Mouse (Mus musculus): ENCODE data around the gene Tgif2.
"Not testable (repeated sequence)": the region's sequence is repeated elsewhere in the genome, so short reads cannot be mapped to it uniquely, and the experiment has no call there.

The Tgif2 gene

DNA sequence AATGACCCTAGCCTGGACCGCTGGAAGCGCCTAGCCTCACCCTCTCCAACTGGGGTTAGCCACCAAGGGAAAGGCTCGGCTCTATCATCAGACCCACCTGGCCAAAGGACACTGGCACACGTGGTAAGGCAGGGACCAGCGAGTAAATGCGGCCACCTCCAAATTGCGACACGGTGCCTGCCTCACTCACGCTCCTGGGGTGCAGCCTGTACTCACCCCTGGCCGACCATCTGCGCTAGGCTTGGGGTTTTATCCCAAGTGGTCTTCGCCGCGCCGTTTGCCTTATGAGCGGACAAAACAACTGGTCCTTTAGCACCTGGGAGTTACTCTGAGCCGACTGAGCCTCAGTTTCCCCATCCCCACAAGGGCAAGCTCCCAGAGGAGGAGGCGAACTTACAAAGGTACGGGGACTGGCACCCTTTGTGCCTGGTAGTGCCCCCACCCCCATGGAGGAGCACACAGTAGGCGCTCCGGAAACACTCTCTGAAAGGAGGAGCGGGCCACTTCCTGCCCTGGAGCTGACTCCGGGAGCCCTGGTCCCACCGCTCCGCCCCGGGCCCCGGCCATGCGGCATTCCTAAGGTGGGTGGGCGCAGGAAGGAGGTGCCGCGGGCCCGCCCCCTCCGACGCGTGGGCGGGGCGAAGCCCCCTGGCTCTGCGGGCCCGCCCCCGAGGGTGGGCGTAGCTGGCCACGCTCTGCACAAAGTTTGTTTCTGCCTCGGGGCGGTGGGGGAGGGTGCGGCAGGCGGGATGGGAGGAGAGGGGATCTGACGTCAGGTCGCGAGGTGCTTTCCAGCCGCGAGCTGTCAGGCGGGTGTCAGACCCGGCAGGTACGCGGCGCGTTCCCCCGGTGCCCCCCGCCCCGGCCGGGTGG is at the start of gene Tgif2:
Gene Tgif2, plus strand, starts transcription at position 689 of the 873 bp plus-strand sequence.
- peak; percentile 97 for DNase-seq (ENCODE audit: low spot score)

DNA sequence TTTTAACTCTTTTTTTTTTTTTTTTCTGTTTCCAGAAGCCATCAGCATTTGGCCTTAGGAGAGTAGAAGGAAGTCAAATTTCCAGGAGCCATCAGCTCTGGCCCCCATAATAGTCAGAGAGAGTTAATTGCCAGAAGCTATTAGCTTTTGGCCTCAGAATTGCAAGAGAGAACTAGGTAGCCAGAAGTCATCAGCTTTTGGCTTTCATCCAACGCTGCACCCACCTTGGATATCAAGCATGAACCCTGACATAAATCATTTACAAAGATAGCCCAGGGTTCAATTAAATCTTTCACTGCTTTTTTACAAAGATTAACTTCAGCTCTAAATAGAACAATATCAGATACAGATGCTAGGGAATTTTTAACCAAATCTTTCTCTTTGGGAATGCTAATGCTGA is 41.3 kb upstream of the Tgif2 start:
- no peak for DNase-seq (ENCODE audit: low spot score)

DNA sequence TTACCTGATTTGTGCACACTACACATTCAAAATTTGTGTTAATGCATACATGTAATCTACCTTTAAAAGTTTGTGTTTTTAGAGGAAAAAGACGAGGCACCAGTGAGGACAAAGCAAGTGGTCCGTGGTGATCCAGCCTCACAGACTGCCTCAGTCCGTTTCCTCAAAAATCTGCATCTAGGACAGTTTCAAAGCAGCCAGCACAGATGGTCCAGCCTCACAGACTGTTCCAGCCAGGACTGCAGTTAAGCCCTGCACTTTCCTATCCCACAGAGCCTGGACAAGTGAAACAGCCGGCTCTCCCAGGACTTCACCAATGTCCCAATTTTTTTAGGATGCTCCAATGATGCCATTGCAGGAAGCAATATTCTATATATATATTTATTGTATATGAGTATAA is 38.8 kb upstream of the Tgif2 start:
- DNase-seq (ENCODE audit: low spot score), result no peak

DNA sequence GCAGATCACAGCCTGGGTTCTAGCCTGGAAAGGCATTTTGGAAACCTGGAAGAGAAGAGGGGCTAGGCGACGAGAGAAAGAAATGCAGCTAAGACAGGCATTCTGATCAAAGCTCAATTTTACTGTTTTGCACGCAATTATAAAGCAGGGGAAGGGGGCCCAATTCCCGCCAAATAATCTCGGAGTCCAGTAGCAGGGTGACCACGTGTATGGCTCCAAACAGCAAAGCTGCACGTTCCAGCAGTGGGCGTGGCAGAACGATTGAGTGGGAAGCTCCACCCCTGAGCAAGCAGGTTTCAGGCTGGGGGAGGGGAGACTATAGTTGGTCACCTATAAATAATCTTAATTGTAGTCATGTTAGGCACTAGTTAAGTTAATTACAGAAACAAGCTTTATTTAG is 37.7 kb upstream of the Tgif2 start:
- DNase-seq (ENCODE audit: low spot score), result not testable (repeated sequence)

DNA sequence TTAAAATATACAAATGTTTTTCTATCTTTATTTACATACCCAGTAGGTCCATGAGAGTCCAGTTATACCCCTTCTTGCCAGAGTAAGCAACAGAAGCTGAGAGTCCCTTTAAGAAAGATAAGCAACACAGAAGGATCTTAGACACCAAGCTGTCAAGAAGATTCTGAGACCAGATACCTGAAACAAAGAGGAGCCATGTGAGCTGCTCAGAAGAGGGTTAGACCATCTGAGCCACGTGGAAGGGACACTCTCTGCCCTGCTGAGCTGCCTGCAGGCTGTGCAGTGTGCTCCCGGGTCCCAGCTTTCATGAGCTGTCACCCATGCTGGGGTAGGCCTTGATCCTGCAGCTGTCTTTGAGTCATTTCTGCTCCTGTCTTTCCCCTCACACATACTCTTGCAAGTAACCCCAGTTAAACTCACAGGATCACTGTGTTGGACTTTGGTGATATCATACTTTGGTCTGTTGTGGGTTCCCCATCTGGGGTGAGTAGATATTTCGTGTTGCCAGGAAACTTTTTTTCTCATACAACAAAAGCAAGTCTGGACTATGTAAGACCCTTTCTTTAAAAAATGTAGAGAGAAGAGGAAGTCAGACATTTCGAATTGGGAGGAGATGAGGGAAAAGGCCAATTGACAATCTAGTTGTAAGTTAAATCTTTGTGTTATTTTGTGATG is 36.0 kb upstream of the Tgif2 start:
- no peak for DNase-seq (ENCODE audit: low spot score)

DNA sequence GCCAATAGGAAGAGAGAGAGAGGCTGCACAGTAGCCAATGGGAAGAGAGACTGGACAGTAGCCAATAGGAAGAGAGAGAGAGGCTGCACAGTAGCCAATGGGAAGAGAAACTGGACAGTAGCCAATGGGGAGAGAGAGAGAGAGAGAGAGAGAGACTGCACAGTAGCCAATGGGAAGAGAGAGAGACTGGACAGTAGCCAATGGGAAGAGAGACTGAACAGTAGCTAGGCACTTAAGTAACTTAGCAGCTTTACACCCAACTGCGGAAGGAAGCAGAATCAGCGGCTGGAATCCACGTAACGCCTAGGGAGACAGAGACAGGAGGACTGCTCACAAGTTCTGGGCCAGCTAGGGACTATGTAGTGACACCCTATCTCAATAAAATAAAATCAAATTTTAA is 35.2 kb upstream of the Tgif2 start:
- DNase-seq (ENCODE audit: low spot score), result no peak

DNA sequence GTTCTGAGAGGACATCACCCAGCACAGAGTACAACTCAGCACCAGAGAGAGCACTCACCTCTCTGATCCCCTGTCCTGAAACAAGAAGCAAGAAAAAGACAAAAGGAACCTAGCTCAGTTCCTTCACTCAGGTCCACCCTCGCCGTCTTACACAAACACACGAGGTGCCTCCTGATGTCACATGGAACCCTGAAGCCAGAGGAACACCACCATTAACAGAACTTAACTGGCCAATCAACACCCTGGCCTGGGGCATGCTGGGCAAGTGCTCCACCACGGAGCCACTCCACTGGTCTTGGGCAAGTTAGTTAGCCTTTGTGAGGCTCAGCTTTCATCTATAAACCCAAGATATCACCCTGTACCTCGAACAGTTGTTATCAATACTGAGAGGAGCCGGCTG is 32.9 kb upstream of the Tgif2 start:
- no peak for DNase-seq (ENCODE audit: low spot score)

DNA sequence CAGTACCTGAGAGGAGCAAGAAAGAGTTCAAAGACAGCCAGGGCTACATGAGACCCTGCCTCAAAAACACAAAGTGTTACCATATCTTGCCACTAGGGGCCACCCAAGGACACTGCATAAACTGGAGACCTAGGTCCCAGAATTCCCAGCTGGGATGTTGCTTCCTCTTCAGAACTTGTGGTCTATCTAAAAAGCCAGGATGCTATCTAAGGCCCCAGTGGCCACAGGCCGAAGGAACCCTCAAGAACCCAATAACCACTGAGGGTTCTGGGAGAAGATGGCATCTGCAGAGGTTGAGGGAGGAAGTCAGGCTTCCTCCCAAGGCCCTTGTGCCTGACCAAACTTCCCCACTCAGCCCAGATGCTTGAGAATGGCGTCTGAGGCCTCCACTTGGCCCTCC is 30.2 kb upstream of the Tgif2 start:
- peak; percentile 91 for DNase-seq (ENCODE audit: low spot score)

DNA sequence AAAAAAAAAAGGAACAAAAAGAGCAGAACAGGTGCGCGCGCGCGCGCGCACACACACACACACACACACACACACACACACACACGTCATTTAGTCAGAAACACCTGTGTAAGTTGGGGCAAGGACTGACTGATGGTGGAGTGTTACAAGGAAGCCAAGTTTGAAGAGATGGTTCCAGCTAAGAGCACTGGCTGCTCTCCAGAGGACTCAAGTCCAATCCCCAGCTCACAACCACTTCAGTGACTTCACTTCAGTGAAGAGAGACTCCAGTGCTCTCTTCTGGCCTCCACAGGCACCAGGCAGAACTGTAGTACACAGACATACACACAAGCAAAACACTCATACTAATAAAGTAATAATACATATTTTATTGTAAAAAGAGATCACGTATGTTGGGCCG is 29.1 kb upstream of the Tgif2 start:
- DNase-seq (ENCODE audit: low spot score), result no peak

DNA sequence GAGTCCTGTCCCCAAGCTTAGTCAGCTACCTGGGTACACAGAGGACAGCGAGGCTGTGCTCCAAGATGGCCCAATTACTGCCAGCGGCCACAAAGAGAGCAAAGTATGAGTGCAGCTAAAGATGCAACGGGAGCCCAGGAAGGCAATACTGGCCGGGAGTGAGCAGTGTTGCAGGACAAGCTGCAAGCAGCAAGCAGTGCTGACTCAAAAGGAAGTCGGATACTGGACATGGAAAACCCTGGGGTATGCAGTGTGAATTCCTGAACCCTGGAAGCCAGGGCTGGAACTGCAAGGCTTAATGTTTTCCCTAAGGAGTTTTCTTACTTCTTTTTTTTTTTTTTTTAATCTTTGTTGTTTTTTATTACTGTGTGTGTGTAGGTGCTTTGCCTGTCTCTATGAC is 28.3 kb upstream of the Tgif2 start:
- DNase-seq (ENCODE audit: low spot score), result no peak

DNA sequence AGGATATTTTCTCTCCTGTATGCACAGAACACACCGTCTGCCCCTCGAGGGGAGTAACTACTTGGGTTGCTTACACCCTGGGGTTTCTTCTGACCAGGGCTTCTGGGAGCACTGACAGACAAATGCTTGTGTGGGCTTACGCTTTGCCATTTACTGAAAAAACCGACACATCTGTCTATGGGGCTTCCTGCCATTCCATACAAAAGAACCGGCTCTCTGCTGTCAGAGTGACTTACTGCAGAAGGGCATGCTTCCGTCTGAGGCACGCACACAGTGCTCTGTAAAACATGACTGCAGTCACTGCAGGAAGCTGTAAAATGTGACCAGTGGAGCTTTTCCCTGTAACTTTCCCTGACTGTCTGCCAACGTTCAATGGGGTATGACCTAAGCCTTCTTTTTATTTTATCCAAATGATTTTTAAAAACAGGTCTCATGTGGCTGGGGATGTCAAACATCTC is 25.4 kb upstream of the Tgif2 start:
- peak; percentile 59 for DNase-seq (ENCODE audit: low spot score)

DNA sequence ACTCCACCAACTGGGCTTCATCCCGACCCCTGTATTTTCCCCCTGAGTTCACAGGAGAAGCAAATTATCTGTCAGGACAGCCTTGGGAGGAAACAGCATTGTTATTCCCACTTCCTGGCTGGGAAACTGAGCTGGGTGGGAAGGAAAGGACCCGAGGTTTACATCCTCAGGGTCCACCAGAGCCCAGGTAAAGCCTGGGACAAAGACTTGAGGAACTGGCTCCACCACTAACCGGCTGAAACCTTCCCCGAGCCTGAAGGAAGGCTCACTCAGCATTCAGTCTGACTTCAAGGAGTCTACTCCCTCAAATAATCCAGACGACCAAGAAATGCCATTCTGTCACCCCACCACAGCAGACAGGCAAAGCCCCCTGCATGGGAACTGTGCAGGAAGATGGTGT is 24.9 kb upstream of the Tgif2 start:
- peak; percentile 11 for DNase-seq (ENCODE audit: low spot score)

DNA sequence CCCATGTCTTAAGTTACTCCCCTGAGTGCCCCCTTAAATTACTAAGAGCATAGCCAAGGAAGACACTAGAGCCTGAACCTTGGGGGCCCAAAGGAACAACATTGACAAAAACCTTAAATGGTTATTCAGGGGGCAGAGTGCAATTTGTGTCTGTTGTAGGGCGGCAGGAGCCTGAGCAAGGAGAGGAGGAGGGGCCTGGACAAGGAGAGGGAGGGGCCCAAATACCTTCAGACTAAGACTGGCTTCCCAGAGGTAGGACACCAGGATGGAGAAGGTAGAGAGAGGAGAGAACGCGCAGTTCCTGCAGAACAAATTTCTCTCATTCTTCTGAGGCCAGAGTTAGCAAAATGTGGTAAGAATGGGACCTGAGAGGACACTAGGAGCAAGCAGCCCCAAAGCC is 24.4 kb upstream of the Tgif2 start:
- no peak for DNase-seq (ENCODE audit: low spot score)

DNA sequence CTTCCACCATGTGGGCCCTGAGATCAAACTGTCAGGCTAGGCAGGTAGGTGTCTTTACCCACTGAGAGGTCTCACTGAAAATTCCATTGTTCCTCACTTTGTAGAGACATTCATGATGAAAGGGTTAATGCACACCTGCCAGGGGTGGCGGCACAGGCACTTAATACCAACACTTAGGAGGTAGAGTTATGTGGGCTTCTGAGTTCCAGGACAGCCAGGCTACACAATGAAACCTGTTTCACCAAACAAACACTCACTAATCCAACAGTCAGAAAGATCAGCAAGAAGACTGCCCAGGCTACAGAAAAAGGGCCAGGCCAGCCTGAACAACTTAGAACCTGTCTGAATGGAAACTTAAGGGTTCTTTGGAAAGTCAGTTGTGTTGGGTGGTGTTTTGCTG is 23.7 kb upstream of the Tgif2 start:
- no peak for DNase-seq (ENCODE audit: low spot score)

DNA sequence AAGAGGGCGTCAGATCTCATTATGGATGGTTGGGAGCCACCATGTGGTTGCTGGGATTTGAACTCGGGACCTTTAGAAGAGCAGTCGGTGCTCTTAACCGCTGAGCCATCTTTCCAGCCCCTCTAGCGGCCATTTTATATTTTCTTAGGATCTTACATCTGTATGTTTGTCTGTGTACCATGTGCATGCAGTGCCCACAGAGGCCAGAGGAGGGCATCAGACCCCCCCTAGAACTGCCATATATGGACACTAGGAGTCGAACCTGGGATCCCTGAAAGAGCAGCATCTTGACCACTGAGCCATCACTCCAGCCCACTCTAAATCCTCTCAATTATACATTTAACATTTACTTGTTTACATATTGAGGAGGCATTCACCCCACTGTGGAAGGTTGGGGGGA is 14.7 kb upstream of the Tgif2 start:
- DNase-seq (ENCODE audit: low spot score), result not testable (repeated sequence)

DNA sequence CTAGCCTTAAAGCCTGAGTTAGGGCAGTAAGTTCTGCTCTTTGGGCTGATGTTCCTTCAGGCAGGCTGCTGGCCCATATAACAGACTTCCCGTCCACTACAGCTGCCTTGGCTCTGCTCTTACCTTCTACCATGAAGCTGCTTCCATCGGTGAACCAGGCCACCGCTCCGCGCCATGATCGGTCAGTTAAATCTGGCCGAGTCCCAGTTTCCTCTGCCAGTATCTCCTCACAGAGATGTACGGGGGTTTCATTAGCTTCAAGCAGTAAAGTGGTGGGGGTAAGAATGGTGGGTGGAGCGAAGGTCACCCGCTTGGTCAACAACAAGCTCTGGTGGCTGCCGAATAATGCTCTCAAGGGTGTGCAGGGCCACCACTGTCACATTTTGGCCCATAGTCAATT is 5.5 kb upstream of the Tgif2 start:
- DNase-seq (ENCODE audit: low spot score), result no peak

DNA sequence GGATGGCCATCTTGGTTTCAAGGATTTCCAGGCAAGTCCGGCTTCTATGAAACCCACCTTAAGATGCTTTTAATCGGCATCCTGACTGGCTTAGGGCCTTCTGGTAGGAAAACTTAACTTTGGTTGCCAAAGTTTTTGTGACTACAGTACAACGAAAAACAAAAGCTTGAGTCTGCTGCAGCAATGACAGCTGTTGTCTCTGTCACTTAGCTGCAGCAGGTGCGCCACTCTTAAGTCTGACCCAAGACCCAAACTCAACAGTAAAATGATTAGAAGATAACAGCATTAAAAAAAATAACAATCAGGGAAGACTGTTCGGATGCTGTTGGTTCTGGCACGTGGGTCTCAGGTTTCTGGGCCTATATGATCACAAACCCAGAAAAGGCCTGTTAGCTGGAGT is 968 bp upstream of the Tgif2 start:
- no peak for DNase-seq (ENCODE audit: low spot score)

DNA sequence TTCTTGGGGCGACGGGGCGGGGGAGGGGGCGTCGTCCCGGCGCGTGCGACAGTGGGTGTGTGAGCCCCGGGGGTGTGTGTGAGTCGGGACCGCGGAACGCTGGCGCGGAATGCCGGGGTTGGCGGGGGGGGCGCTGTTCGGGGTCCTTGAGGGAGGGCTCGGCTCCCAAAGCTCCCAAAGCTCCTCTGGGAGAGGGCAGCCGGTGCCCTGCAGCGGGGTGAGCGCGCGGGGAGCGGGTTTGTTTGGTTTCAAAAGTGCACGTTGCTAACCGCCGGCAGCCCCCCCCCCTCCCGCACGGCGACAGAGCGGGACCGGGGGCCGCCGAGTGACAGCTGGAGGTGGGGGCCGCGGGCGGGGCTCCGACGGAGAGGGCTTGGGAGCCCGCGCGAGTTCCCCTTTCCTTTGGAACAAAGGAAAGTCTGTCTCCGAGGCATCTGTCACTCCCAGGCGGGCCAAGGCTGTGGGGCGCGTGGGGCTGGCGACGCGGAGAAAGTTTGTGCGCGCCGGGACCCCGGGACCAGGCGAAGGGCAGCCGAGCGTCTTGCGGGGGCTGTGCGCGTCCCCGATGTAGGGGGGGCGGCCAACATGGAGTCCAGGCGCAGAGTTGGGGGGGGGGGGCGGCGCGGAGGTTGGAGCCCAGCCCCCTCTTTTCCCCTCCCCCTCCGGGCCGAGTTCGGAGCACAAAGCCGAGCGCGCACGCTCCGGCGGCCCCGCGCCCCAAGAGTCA is 657 bp downstream of the Tgif2 start:
- peak; percentile 77 for DNase-seq (ENCODE audit: low spot score)

DNA sequence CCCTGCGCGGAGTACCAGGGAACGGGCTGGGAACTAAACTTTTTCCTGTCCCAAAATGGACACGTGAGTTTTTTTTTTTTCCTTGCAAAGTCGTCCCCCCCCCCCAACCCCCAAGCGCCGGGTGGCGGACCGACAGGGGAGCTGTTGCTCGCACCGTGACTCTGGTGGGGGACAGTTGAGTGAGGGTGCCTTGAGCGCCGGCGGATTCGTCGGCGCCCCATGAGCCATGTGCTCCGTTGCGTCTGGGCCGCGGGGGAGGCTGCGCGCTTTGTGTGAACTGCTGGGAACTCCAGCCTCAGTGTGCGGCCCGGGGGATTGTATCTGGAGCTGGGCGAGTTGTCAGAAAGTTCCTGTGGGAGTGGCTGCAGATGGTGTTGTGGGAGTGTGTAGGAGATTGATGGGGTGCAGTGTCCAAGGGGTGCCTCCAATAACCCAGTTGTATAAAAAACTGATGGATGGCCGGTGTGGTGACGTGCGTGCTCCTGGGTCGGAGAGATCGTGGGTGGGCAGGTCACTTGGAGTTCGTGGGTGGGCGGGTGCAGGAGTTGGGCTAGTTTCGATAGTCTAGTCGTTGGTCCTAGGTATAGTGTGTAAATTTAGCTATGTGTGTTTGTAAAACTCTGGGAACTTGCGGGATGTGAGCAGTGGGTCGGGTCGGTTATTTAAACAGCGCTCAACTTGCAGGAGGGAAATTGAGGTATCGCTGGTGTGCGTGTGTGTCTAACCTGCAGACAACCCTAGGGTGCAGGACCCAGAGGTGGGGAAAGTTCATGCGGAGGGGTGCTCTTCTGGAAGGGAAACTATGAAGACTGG is 1.4 kb downstream of the Tgif2 start:
- DNase-seq (ENCODE audit: low spot score), result peak; percentile 77

DNA sequence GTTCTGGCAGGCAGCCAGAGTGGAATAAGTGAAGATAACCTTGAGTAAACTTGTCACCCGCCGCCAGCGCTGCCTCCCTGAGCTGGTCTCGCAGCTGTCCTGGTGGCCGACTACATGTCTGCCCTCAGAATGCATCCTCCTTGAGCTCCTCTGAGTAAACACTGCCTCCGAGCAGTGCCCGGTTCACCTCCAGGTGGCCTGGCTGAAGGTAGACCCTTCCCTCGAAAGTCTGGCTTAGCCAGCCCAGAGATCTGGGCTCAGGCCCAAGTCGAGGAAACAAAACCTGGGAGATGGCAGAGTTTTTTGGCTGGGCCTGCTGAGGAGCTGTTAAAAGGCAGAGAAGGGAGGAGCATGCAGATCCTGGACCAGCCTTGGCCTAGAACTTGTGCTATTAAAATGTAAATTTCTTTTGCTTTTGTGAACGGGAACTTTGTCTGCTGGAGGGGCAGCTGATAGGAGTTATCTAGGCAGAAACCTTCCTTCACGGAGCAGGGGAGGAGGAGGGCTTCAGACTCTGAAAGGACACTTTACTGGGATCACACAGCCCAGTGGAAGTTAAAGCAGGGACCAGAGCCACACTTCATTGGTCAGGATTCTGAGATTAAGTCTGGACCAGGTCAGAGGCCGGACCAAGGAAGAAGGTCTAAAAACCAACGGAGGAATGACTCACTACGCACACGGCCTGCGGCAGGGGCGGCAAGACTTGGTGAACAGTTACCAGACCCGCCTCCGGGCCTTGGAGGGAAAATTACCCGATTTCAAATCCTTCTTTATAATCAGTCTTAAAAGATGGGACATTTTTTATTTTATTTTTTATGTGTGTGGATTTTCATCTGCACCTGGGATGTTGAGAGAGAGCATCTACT is 2.3 kb downstream of the Tgif2 start:
- peak; percentile 58 for DNase-seq (ENCODE audit: low spot score)

DNA sequence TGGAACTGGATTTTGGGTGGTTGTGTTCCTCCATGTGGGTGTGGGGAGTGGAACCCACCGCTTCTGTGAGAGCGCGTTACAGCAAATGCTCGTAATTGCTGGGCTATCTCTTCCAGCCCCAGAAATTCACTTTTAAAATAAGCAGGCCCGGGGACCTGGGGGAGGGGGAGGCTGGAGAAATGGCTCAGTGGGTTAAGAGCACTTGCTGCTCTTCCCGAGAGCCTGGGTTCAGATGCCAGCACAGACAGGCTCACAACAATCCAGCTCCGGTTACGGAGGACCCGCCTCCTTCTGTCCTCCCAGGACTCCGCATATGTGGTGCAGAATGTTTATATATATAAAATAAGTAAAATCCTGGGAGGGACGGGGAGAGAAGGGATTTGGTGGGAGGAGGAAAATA is 2.9 kb downstream of the Tgif2 start:
- peak; percentile 56 for DNase-seq (ENCODE audit: low spot score)

Data from embryo, embryonic 10.5 days (tissue).